ENCODE assay signal across 9 mouse cellular contexts in the genomic region with DNA sequence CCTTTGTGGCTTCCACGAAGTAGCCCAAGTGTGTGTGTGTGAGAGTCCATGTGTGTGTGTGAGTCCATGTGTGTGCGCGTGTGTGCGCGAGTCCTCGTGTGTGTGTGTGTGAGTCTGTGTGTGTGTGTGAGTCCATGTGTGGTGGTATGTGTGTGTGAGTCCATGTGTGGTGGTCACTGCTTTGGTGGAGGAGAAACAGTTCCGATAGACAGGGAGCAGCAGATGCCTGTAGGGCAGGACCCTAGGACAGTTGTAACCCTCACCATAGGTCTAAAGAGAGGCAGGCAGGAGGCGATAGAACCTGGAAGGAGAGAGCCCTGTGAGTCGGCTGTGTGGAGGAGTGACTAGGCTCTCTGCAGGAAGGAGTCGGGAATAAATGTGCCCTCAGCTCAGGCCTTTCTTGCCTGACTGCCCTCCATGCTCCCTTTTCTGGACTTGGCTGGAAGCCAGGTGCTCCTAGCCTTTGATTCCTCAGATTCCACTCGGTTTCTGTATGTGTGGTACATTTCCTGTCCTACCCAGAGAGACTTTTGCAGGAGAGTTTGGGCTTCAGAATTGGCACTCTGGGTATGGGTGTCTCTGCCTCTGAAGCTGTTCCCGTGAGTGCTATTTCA. TPM values are rescaled to one million over a fixed set of nuclear protein-coding genes. Genes with fewer than 3 reads are reported as not detected.
DNase-seq lines count a peak whose midpoint lies in the region; ATAC-seq lines count a peak whose summit lies in the region.
"Had no signal": no experiment of that assay in that cellular context is flagged by ENCODE, and none has a peak within 500 bp of the region (broad histone marks: within the 10 kb centered on the region; RNA-seq: fewer than 3 reads in every experiment).

No protein-coding gene starts in this region.

- H3K4me3 ChIP-seq in liver, embryonic 11.5 days (ENCODE audit: low read depth, low read length) = no peak overlapping the region
- H3K4me3 ChIP-seq in embryonic facial prominence, embryonic 15.5 days (replicated peaks) = no peak overlapping the region

- H3K36me3 ChIP-seq in liver, embryonic 11.5 days (ENCODE audit: control insufficient read depth, insufficient read depth, low read length) = 0 out of 2 replicates have a peak, but pooled peaks cover 3% of the 10 kb centered on the region
- H3K36me3 ChIP-seq in embryonic facial prominence, embryonic 15.5 days = peaks cover 8% of the 10 kb centered on the region; the same call in 1 of the 2 replicates

- DNase-seq in cerebellum, adult 9-10 months = peak; percentile 14
- DNase-seq in cerebellum, postnatal 4 days (ENCODE audit: low spot score in 2 of 2) = no peak
- DNase-seq in liver, embryonic 11.5 days (ENCODE audit: low spot score) = peak; percentile 27
- no peak for DNase-seq in liver
- peak; percentile 84 to 88 for DNase-seq in kidney, postnatal 25 days
- no peak for DNase-seq in urinary bladder, adult 2 months (ENCODE audit: low spot score)
- DNase-seq in layer of hippocampus, postnatal 14 days (ENCODE audit: low spot score in 2 of 2) = no peak

- no peak overlapping the region for H3K27ac ChIP-seq in liver, embryonic 11.5 days (ENCODE audit: low read depth, low read length)
- no peak overlapping the region for H3K27ac ChIP-seq in embryonic facial prominence, embryonic 15.5 days (replicated peaks)

- H3K9me3 ChIP-seq in liver, embryonic 11.5 days (ENCODE audit: control insufficient read depth, low read length) = no peaks in the 10 kb centered on the region
- no peaks in the 10 kb centered on the region for H3K9me3 ChIP-seq in embryonic facial prominence, embryonic 15.5 days (replicated peaks)

- H3K27me3 ChIP-seq in liver, embryonic 11.5 days (replicated peaks; ENCODE audit: control insufficient read depth, insufficient read depth, low read length) = no peaks in the 10 kb centered on the region
- no peaks in the 10 kb centered on the region for H3K27me3 ChIP-seq in embryonic facial prominence, embryonic 15.5 days

- H3K9ac ChIP-seq in liver, embryonic 11.5 days (ENCODE audit: low read depth, low read length) = no peak overlapping the region
- H3K9ac ChIP-seq in embryonic facial prominence, embryonic 15.5 days = no peak overlapping the region

- 0 out of 2 replicates have a peak, but pooled peaks cover 3% of the 10 kb centered on the region for H3K4me1 ChIP-seq in liver, embryonic 11.5 days (replicated peaks; ENCODE audit: control insufficient read depth, insufficient read depth, low read length)
- no peaks in the 10 kb centered on the region for H3K4me1 ChIP-seq in embryonic facial prominence, embryonic 15.5 days

- ATAC-seq in liver, embryonic 11.5 days (replicated peaks; ENCODE audit: low FRiP score) = no peak
- ATAC-seq in embryonic facial prominence, embryonic 15.5 days (ENCODE audit: insufficient number of reproducible peaks, low FRiP score, low TSS enrichment, low read depth) = 0 out of 2 replicates have a peak, but pooled peaks have one; percentile 47

- WGBS in liver, embryonic 11.5 days = 78% methylated on average over 12 of the region's 12 CpGs
- WGBS in embryonic facial prominence, embryonic 15.5 days = 75% methylated on average over 12 of the region's 12 CpGs

- no peak overlapping the region for H3K4me2 ChIP-seq in liver, embryonic 11.5 days
- H3K4me2 ChIP-seq in embryonic facial prominence, embryonic 15.5 days (replicated peaks) = no peak overlapping the region

RNA-seq across cellular contexts. Expression of a gene that starts 5.0 kb away (rescaled TPM):
- polyA plus RNA-seq in liver, embryonic 11.5 days (2014; fragmentation: Nextera tagmentation; extraction: Ambion mirVana) = not detected in 2 replicates
- polyA plus RNA-seq in embryonic facial prominence, embryonic 15.5 days (2015; fragmentation: Nextera tagmentation; extraction: Ambion mirVana) = 0.21 and 0.43 TPM in 2 replicates
- 0.40 and 0.71 TPM in 2 replicates for polyA plus RNA-seq in urinary bladder, adult 2 months (2012; rRNA removed)
- not detected for total RNA-seq in layer of hippocampus, postnatal 14 days (2021)
- total RNA-seq: left cerebral cortex, adult 8-10 months had no signal

RNA-seq across cellular contexts. Expression of a gene that starts 42.2 kb away (rescaled TPM):
- 43.8 and 44.6 TPM in 2 replicates for polyA plus RNA-seq in liver, embryonic 11.5 days (2014; fragmentation: Nextera tagmentation; extraction: Ambion mirVana)
- polyA plus RNA-seq in embryonic facial prominence, embryonic 15.5 days (2015; fragmentation: Nextera tagmentation; extraction: Ambion mirVana) = 67.3 and 67.5 TPM in 2 replicates
- 32.3 and 33.1 TPM in 2 replicates for polyA plus RNA-seq in urinary bladder, adult 2 months (2012; rRNA removed)
- total RNA-seq in layer of hippocampus, postnatal 14 days (2021) = 10 to 100 TPM; 48.9 to 49.7 TPM

RNA-seq across cellular contexts. Expression of a gene that starts 44.4 kb away (rescaled TPM):
- polyA plus RNA-seq in liver, embryonic 11.5 days (2014; fragmentation: Nextera tagmentation; extraction: Ambion mirVana) = 3.2 and 3.9 TPM in 2 replicates
- polyA plus RNA-seq in embryonic facial prominence, embryonic 15.5 days (2015; fragmentation: Nextera tagmentation; extraction: Ambion mirVana) = 4.9 and 5.0 TPM in 2 replicates
- 2.4 and 3.2 TPM in 2 replicates for polyA plus RNA-seq in urinary bladder, adult 2 months (2012; rRNA removed)
- total RNA-seq in layer of hippocampus, postnatal 14 days (2021) = under 1 TPM; 0.76 to 0.88 TPM

Comparison
In these comparisons a context has a peak if more than half of its experiments do, and no peak if none do; other contexts are left out.
1. DNase-seq: peak in cerebellum, adult 9-10 months (single experiment), liver, embryonic 11.5 days (single experiment) and kidney, postnatal 25 days (2 of 2); none in cerebellum, postnatal 4 days (0 of 2), liver (single experiment), urinary bladder, adult 2 months (single experiment) and layer of hippocampus, postnatal 14 days (0 of 2).